Mouse (Mus musculus) myocyte (in vitro differentiated cells): Measurements from ENCODE around the gene Pigh. TPM values are rescaled to one million over a fixed set of nuclear protein-coding genes. Genes with fewer than 3 reads are reported as not detected.
A peak's percentile ranks its signal among the peaks of the same experiment; 100 is the strongest.

Experiments used
- H3K27me3 ChIP-seq: one replicate; pipeline ENCODE4 v1.6.1; 2011; ENCODE audit not compliant: control insufficient read depth, insufficient read depth, insufficient read length
- H3K36me3 ChIP-seq: one replicate; pipeline ENCODE4 v1.6.1; 2011; ENCODE audit not compliant: control insufficient read depth, insufficient read depth
- H3K4me2 ChIP-seq: one replicate; pipeline ENCODE4 v1.6.1; 2011; ENCODE audit warnings: low read depth, control low read depth
- H3K4me3 ChIP-seq: one replicate; pipeline ENCODE4 v1.5.1; 2011; ENCODE audit warnings: mild to moderate bottlenecking, control low read depth, moderate library complexity
- H3K79me2 ChIP-seq: one replicate; pipeline ENCODE4 v1.6.1; 2011; ENCODE audit not compliant: control insufficient read depth, insufficient read depth
- H3ac ChIP-seq: one replicate; pipeline ENCODE4 v1.6.1; 2011; ENCODE audit not compliant: control insufficient read depth, insufficient read length
- CEBPB ChIP-seq: IDR thresholded peaks from 2 replicates; pipeline ENCODE4 v1.6.1; 2011; ENCODE audit warnings: mild to moderate bottlenecking, moderate library complexity; ENCODE audit not compliant: poor library complexity, insufficient read depth, severe bottlenecking
- E2F4 ChIP-seq: IDR thresholded peaks from one replicate; pipeline ENCODE4 v1.6.1; 2011; ENCODE audit warnings: mild to moderate bottlenecking, control low read depth, moderate library complexity; ENCODE audit not compliant: insufficient read depth
- MAX ChIP-seq: IDR thresholded peaks from one replicate; pipeline ENCODE4 v1.6.1; 2011; ENCODE audit warnings: low read depth, mild to moderate bottlenecking, control low read depth
- MYOD1 ChIP-seq, 3 experiments: IDR thresholded peaks; one replicate each; pipeline ENCODE4 v1.6.1; 2011; ENCODE audit warnings: control low read depth in 2 of 3, low read depth in 2 of 3, mild to moderate bottlenecking in 2 of 3, moderate library complexity in 1 of 3; ENCODE audit not compliant: insufficient read length in 2 of 3, control insufficient read depth in 1 of 3
- MYOG ChIP-seq, 3 experiments: IDR thresholded peaks; one replicate each; pipeline ENCODE4 v1.6.1; 2011; ENCODE audit warnings: control low read depth in 2 of 3, low read depth in 2 of 3, mild to moderate bottlenecking in 2 of 3; ENCODE audit not compliant: insufficient read length in 2 of 3, control insufficient read depth in 1 of 3, insufficient read depth in 1 of 3
- POLR2A ChIP-seq: IDR thresholded peaks from one replicate; pipeline ENCODE4 v1.6.1; 2011; ENCODE audit warnings: low read depth, mild to moderate bottlenecking, control low read depth, moderate library complexity; ENCODE audit not compliant: insufficient read length
- POLR2AphosphoS2 ChIP-seq: IDR thresholded peaks from one replicate; pipeline ENCODE4 v1.6.1; 2011; ENCODE audit warnings: low read depth, control low read depth; ENCODE audit not compliant: insufficient read length
- REST ChIP-seq: IDR thresholded peaks from one replicate; pipeline ENCODE4 v1.6.1; 2011; ENCODE audit warnings: mild to moderate bottlenecking, control low read depth, moderate library complexity; ENCODE audit not compliant: insufficient read depth, insufficient read length
- SRF ChIP-seq: IDR thresholded peaks from one replicate; pipeline ENCODE4 v1.6.1; 2011; ENCODE audit warnings: low read depth; ENCODE audit not compliant: control insufficient read depth, insufficient read length
- TCF12 ChIP-seq: IDR thresholded peaks from one replicate; pipeline ENCODE4 v1.6.1; 2011; ENCODE audit warnings: mild to moderate bottlenecking, control low read depth; ENCODE audit not compliant: poor library complexity, insufficient read depth, severe bottlenecking
- TCF3 ChIP-seq: IDR thresholded peaks from one replicate; pipeline ENCODE4 v1.6.1; 2011; ENCODE audit warnings: low read depth, control low read depth; ENCODE audit not compliant: insufficient read length
- USF1 ChIP-seq: IDR thresholded peaks from one replicate; pipeline ENCODE4 v1.6.1; 2011; ENCODE audit warnings: low read depth, mild to moderate bottlenecking, control low read depth, moderate library complexity
- polyA plus RNA-seq: library from polyadenylated mRNA; unstranded; fragments of >200 nt; fragmentation: generic; extraction: Trizol; gene quantifications from one replicate; pipeline ENCODE4 v1.2.1, GENCODE M21; 2012; ENCODE audit warnings: missing spikeins

Pigh gene
- polyA plus RNA-seq, 1 experiment: 3.3 TPM

GRCm38 (mm10) chr12:79049807-79050206, 39.6 kb downstream of the Pigh start:
- Histone ChIP-seq H3K4me3 (no peak overlapping the region), H3ac (no peak overlapping the region), H3K27me3 (no peaks in the 10 kb centered on the region)

GRCm38 (mm10) chr12:79048898-79049297, 40.6 kb downstream of the Pigh start:
- H3K36me3 ChIP-seq: peaks cover 4% of the 10 kb centered on the region
- no peaks in the 10 kb centered on the region for H3K27me3 ChIP-seq
- H3K4me3 ChIP-seq: no peak overlapping the region
- no peak overlapping the region for H3K4me2 ChIP-seq
- no peak overlapping the region for H3ac ChIP-seq
- TF ChIP-seq E2F4: no peak
- TF ChIP-seq REST: no peak
- TF ChIP-seq TCF12: no peak
- TF ChIP-seq MYOD1 (IDR thresholded peaks at IDR 0.05; ENCODE audit: control insufficient read depth in 1 of 3, insufficient read length in 2 of 3, low read depth in 2 of 3): no peak
- no peak for TF ChIP-seq POLR2AphosphoS2
- no peak for TF ChIP-seq CEBPB
- no peak for TF ChIP-seq MAX
- no peak for TF ChIP-seq MYOG (IDR thresholded peaks at IDR 0.05; ENCODE audit: control insufficient read depth in 1 of 3, insufficient read depth in 1 of 3, insufficient read length in 2 of 3, low read depth in 2 of 3)
- no peak for TF ChIP-seq POLR2A
- TF ChIP-seq USF1: no peak
- no peak for TF ChIP-seq TCF3
- no peak for TF ChIP-seq SRF
- no peaks in the 10 kb centered on the region for H3K79me2 ChIP-seq

More at GRCm38 (mm10) chr12:79049807-79050206, 39.6 kb downstream of the Pigh start:
- Histone ChIP-seq H3K4me2 (no peak overlapping the region), H3K79me2 (no peaks in the 10 kb centered on the region), H3K36me3 (peaks cover 10% of the 10 kb centered on the region)
- TF ChIP-seq TCF3: peak; percentile 69
- TF ChIP-seq CEBPB: no peak
- no peak for TF ChIP-seq REST
- no peak for TF ChIP-seq SRF
- no peak for TF ChIP-seq POLR2AphosphoS2
- no peak for TF ChIP-seq USF1
- TF ChIP-seq MYOG (IDR thresholded peaks at IDR 0.05; ENCODE audit: control insufficient read depth in 1 of 3, insufficient read depth in 1 of 3, insufficient read length in 2 of 3, low read depth in 2 of 3): peak; percentile 82 to 97 (median 96)
- peak; percentile 88 for TF ChIP-seq TCF12
- peak; percentile 93 to 97 (median 94) for TF ChIP-seq MYOD1 (IDR thresholded peaks at IDR 0.05; ENCODE audit: control insufficient read depth in 1 of 3, insufficient read length in 2 of 3, low read depth in 2 of 3)
- TF ChIP-seq MAX: no peak
- no peak for TF ChIP-seq POLR2A
- no peak for TF ChIP-seq E2F4

- H3K4me3 ChIP-seq: no peak overlapping the region
- H3K27me3 ChIP-seq: no peaks in the 10 kb centered on the region
- H3K79me2 ChIP-seq: no peaks in the 10 kb centered on the region
- no peak overlapping the region for H3ac ChIP-seq
- no peak overlapping the region for H3K4me2 ChIP-seq
- TF ChIP-seq TCF12: no peak
- TF ChIP-seq USF1: no peak
- TF ChIP-seq POLR2AphosphoS2: no peak
- TF ChIP-seq E2F4: no peak
- TF ChIP-seq POLR2A: no peak
- TF ChIP-seq MYOD1 (IDR thresholded peaks at IDR 0.05; ENCODE audit: control insufficient read depth in 1 of 3, insufficient read length in 2 of 3, low read depth in 2 of 3): no peak
- TF ChIP-seq TCF3: no peak
- no peak for TF ChIP-seq MAX
- no peaks in the 10 kb centered on the region for H3K36me3 ChIP-seq
Measured at GRCm38 (mm10) chr12:79047203-79047602, 42.2 kb downstream of the Pigh start.

- Histone ChIP-seq H3K36me3 (no peaks in the 10 kb centered on the region), H3ac (no peak overlapping the region), H3K79me2 (no peaks in the 10 kb centered on the region), H3K4me2 (no peak overlapping the region), H3K4me3 (no peak overlapping the region), H3K27me3 (no peaks in the 10 kb centered on the region)
- TF ChIP-seq MAX: no peak
- TF ChIP-seq TCF3: no peak
- no peak for TF ChIP-seq SRF
- TF ChIP-seq POLR2A: no peak
- TF ChIP-seq E2F4: no peak
- no peak for TF ChIP-seq MYOD1 (IDR thresholded peaks at IDR 0.05; ENCODE audit: control insufficient read depth in 1 of 3, insufficient read length in 2 of 3, low read depth in 2 of 3)
- TF ChIP-seq TCF12: no peak
- TF ChIP-seq CEBPB: no peak
- TF ChIP-seq USF1: no peak
- TF ChIP-seq REST: no peak
- TF ChIP-seq POLR2AphosphoS2: no peak
- TF ChIP-seq MYOG (IDR thresholded peaks at IDR 0.05; ENCODE audit: control insufficient read depth in 1 of 3, insufficient read depth in 1 of 3, insufficient read length in 2 of 3, low read depth in 2 of 3): no peak
Measured at GRCm38 (mm10) chr12:79046171-79046570, 43.3 kb downstream of the Pigh start.
